28 mouse cellular contexts compared by ENCODE assay signal in the genomic region with DNA sequence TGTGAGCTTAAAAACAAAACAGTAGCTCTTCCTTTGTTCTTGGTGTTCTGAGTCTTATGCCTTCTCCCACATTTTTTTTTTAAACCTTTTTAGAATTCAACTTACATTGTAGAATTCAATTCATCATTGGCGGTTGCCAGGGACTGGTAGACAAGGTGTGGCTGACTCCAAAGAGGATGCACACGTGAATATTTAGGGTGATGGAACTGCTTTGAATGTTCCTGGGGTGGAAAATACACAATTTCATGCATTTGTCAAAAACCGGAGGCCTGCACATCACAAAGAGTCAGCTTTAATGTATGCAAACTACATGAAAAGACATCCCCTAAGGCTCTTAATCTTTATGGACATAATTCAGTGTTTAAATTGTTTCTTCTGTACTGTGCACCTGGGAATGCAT. TPM values are rescaled to one million over a fixed set of nuclear protein-coding genes. Genes with fewer than 3 reads are reported as not detected.
DNase-seq lines count a peak whose midpoint lies in the region; ATAC-seq and TF ChIP-seq lines count a peak whose summit lies in the region.
"Had no signal": no experiment of that assay in that cellular context is flagged by ENCODE, and none has a peak within 500 bp of the region (broad histone marks: within the 10 kb centered on the region; RNA-seq: fewer than 3 reads in every experiment).

No protein-coding gene starts in this region.

- no peak for TF ChIP-seq CTCF in brain, embryonic 14.5 days (IDR thresholded peaks at IDR 0.05; ENCODE audit: borderline replicate concordance, extremely low read depth, insufficient read depth, insufficient read length)

- peaks cover 55% of the 10 kb centered on the region for H3K27me3 ChIP-seq in hindbrain, embryonic 13.5 days
- peaks cover 16% of the 10 kb centered on the region for H3K27me3 ChIP-seq in hindbrain, embryonic 11.5 days (ENCODE audit: control insufficient read depth, insufficient read depth, low read length)
- peaks cover 11% of the 10 kb centered on the region for H3K27me3 ChIP-seq in midbrain, embryonic 16.5 days (ENCODE audit: control insufficient read depth, insufficient read depth, low read depth, low read length)
- H3K27me3 ChIP-seq: CH12.LX had no signal

- peak overlapping the region; percentile 31 for H3K27ac ChIP-seq in hindbrain, embryonic 13.5 days
- H3K27ac ChIP-seq in hindbrain, embryonic 11.5 days (ENCODE audit: low read depth, low read length) = no peak overlapping the region
- peak overlapping the region; percentile 69 for H3K27ac ChIP-seq in midbrain, embryonic 16.5 days (ENCODE audit: low read length)
- H3K27ac ChIP-seq: layer of hippocampus, adult 2 months; left cerebral cortex, adult 2 months; limb, embryonic 12.5 days; liver, embryonic 15.5 days had no signal

- no peaks in the 10 kb centered on the region for H3K36me3 ChIP-seq in hindbrain, embryonic 13.5 days
- no peaks in the 10 kb centered on the region for H3K36me3 ChIP-seq in hindbrain, embryonic 11.5 days (ENCODE audit: control insufficient read depth, insufficient read depth, low read length)
- no peaks in the 10 kb centered on the region for H3K36me3 ChIP-seq in midbrain, embryonic 16.5 days (ENCODE audit: control insufficient read depth, insufficient read depth, low read length)
- H3K36me3 ChIP-seq: heart, embryonic 12.5 days; limb, embryonic 12.5 days; liver, embryonic 15.5 days had no signal

- no peak for ATAC-seq in hindbrain, embryonic 13.5 days (ENCODE audit: low FRiP score)
- ATAC-seq in hindbrain, embryonic 11.5 days (ENCODE audit: low FRiP score) = no peak
- 0 out of 2 replicates have a peak, but pooled peaks have one; percentile 43 for ATAC-seq in midbrain, embryonic 16.5 days
- ATAC-seq: activated CD4-positive, CD25-positive, alpha-beta regulatory T cell, adult 4 months; intestine, postnatal 0 days had no signal

- WGBS in hindbrain, embryonic 13.5 days = 38% methylated on average over 3 of the region's 3 CpGs
- 61% methylated on average over 3 of the region's 3 CpGs for WGBS in hindbrain, embryonic 11.5 days
- 26% methylated on average over 3 of the region's 3 CpGs for WGBS in midbrain, embryonic 16.5 days

- H3K4me2 ChIP-seq in hindbrain, embryonic 13.5 days = no peak overlapping the region
- H3K4me2 ChIP-seq in hindbrain, embryonic 11.5 days (replicated peaks; ENCODE audit: low read depth, low read length) = no peak overlapping the region
- H3K4me2 ChIP-seq in midbrain, embryonic 16.5 days (ENCODE audit: low read length) = no peak overlapping the region
- H3K4me2 ChIP-seq: limb, embryonic 12.5 days; liver, embryonic 15.5 days; lung, embryonic 14.5 days had no signal

- no peaks in the 10 kb centered on the region for H3K9me3 ChIP-seq in hindbrain, embryonic 13.5 days
- no peaks in the 10 kb centered on the region for H3K9me3 ChIP-seq in hindbrain, embryonic 11.5 days (ENCODE audit: control insufficient read depth, low read length)
- no peaks in the 10 kb centered on the region for H3K9me3 ChIP-seq in midbrain, embryonic 16.5 days (replicated peaks; ENCODE audit: control insufficient read depth, low read length, poor library complexity, severe bottlenecking)
- H3K9me3 ChIP-seq: heart, embryonic 12.5 days; limb, embryonic 12.5 days; liver, embryonic 15.5 days had no signal

- DNase-seq in cerebellum, adult 8-10 months = peak; percentile 12
- DNase-seq in cerebellum, postnatal 36 days = no peak
- DNase-seq in hindbrain, embryonic 11.5 days (ENCODE audit: low spot score) = no peak
- peak; percentile 61 for DNase-seq in brain, embryonic 14.5 days (ENCODE audit: low read depth)
- no peak for DNase-seq in urinary bladder, postnatal 4 days (ENCODE audit: low spot score in 2 of 2)
- DNase-seq in kidney, postnatal 4 days = no peak
- DNase-seq: adrenal gland, adult 8-10 months; gastrocnemius, postnatal 36 days; heart, adult 18-20 months; heart, postnatal 4 days; kidney, postnatal 25 days; lung, embryonic 14.5 days; lung, postnatal 14 days; right cerebral cortex, adult 18-20 months; spleen, adult 18-20 months; thymus, postnatal 14 days had no signal

- TF ChIP-seq POLR2A in brain, embryonic 14.5 days (IDR thresholded peaks at IDR 0.05; ENCODE audit: borderline replicate concordance, extremely low read depth, insufficient read depth, insufficient read length, poor library complexity, severe bottlenecking) = no peak

- no peak overlapping the region for H3K4me3 ChIP-seq in hindbrain, embryonic 13.5 days
- no peak overlapping the region for H3K4me3 ChIP-seq in hindbrain, embryonic 11.5 days (ENCODE audit: low read depth, low read length)
- H3K4me3 ChIP-seq in midbrain, embryonic 16.5 days (ENCODE audit: low read depth, low read length) = no peak overlapping the region
- H3K4me3 ChIP-seq: erythroblast, embryonic 14.5 days; heart, embryonic 12.5 days; layer of hippocampus, adult 2 months; left cerebral cortex, adult 2 months; limb, embryonic 12.5 days; liver, embryonic 15.5 days; myocyte had no signal

- peaks cover 23% of the 10 kb centered on the region for H3K4me1 ChIP-seq in hindbrain, embryonic 13.5 days (replicated peaks)
- peaks cover 8% of the 10 kb centered on the region for H3K4me1 ChIP-seq in hindbrain, embryonic 11.5 days (replicated peaks; ENCODE audit: control insufficient read depth, insufficient read depth, low read length)
- peaks cover 14% of the 10 kb centered on the region for H3K4me1 ChIP-seq in midbrain, embryonic 16.5 days (ENCODE audit: control insufficient read depth, insufficient read depth, low read length)

- no peak overlapping the region for H3K9ac ChIP-seq in hindbrain, embryonic 13.5 days
- H3K9ac ChIP-seq in hindbrain, embryonic 11.5 days (ENCODE audit: low read depth, low read length) = no peak overlapping the region
- no peak overlapping the region for H3K9ac ChIP-seq in midbrain, embryonic 16.5 days (ENCODE audit: low read depth, low read length)
- H3K9ac ChIP-seq: heart, embryonic 12.5 days; limb, embryonic 12.5 days; liver, embryonic 15.5 days; lung, embryonic 14.5 days had no signal

RNA-seq across cellular contexts. Expression of gene Speg, which starts 1.8 kb away (rescaled TPM):
- 15.9 and 16.0 TPM in 2 replicates for polyA plus RNA-seq in hindbrain, embryonic 13.5 days (2015; fragmentation: Nextera tagmentation; extraction: Ambion mirVana)
- 11.1 and 12.7 TPM in 2 replicates for polyA plus RNA-seq in hindbrain, embryonic 11.5 days (2014; fragmentation: Nextera tagmentation; extraction: Ambion mirVana)
- 49.2 and 56.1 TPM in 2 replicates for polyA plus RNA-seq in brain, embryonic 14.5 days (2012; rRNA removed)
- polyA plus RNA-seq in midbrain, embryonic 16.5 days (2015; fragmentation: Nextera tagmentation; extraction: Ambion mirVana) = 17.7 and 20.8 TPM in 2 replicates
- polyA plus RNA-seq: activated CD4-positive, CD25-positive, alpha-beta regulatory T cell, adult 4 months had no signal

RNA-seq across cellular contexts. Expression of gene Des, which starts 13.1 kb away (rescaled TPM):
- polyA plus RNA-seq in hindbrain, embryonic 13.5 days (2015; fragmentation: Nextera tagmentation; extraction: Ambion mirVana) = 1.8 and 2.9 TPM in 2 replicates
- polyA plus RNA-seq in hindbrain, embryonic 11.5 days (2014; fragmentation: Nextera tagmentation; extraction: Ambion mirVana) = 2.1 and 2.4 TPM in 2 replicates
- polyA plus RNA-seq in brain, embryonic 14.5 days (2012; rRNA removed) = 1.0 and 1.4 TPM in 2 replicates
- polyA plus RNA-seq in midbrain, embryonic 16.5 days (2015; fragmentation: Nextera tagmentation; extraction: Ambion mirVana) = 1.2 and 1.7 TPM in 2 replicates
- polyA plus RNA-seq: activated CD4-positive, CD25-positive, alpha-beta regulatory T cell, adult 4 months had no signal

RNA-seq across cellular contexts. Expression of gene Dnpep, which starts 55.5 kb away (rescaled TPM):
- 161 and 170 TPM in 2 replicates for polyA plus RNA-seq in hindbrain, embryonic 13.5 days (2015; fragmentation: Nextera tagmentation; extraction: Ambion mirVana)
- polyA plus RNA-seq in hindbrain, embryonic 11.5 days (2014; fragmentation: Nextera tagmentation; extraction: Ambion mirVana) = 154 and 165 TPM in 2 replicates
- polyA plus RNA-seq in brain, embryonic 14.5 days (2012; rRNA removed) = 140 and 189 TPM in 2 replicates
- polyA plus RNA-seq in midbrain, embryonic 16.5 days (2015; fragmentation: Nextera tagmentation; extraction: Ambion mirVana) = 136 and 145 TPM in 2 replicates

Comparison
In these comparisons a context has a peak if more than half of its experiments do, and no peak if none do; other contexts are left out.
1. DNase-seq: peak in cerebellum, adult 8-10 months (single experiment) and brain, embryonic 14.5 days (single experiment); none in cerebellum, postnatal 36 days (0 of 2), hindbrain, embryonic 11.5 days (single experiment), urinary bladder, postnatal 4 days (0 of 2) and kidney, postnatal 4 days (0 of 2).